Mouse (Mus musculus): ENCODE measurements around the gene Arhgap44. TPM values are rescaled to one million over a fixed set of nuclear protein-coding genes. Genes with fewer than 3 reads are reported as not detected.

The Arhgap44 gene
- polyA plus RNA-seq, 1 experiment from 2014 or later: 10.3 TPM

DNA sequence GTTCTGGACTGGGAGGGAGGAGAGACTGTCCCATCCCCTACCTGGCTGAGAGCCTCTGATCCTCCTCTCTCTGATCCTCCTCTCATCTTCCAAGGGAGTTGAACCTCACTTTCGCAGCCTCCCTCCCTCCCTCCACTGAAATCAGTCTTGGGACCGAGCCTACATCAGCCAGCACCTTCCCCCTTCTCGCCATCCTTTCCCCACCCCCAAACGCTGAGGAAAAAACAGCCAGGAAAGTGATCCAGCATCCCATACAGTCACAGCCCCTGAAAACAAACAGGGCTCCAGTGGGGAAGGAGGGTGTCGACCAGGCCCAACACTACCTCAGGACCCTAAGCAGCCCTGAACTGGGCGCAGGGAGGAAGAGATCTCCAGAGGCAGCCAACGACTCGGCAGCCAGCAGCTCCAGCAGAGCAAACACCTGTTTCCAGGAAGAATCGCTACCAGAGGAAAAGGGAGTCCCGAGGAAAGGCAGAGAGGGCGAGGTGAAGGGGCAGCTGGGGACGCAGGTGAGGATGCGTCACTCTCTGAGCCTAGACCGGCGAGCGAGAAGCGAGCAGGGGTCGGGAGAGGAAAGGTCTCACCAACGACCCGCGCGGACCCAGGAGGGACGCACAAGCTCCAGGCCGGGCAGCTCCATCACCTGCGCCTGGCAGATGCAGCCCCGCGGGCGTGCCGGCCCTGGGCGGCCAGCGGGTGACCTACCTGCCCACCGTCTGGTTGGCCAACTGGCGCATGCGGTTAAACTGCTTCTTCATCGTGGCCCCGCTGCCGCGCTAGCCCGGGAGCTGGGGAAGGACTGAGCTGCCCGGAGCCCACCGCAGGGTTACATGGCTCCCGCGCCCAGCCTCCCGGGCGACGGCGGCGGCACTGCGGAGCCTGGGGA, 637 bp downstream of the Arhgap44 start:
- H3K27me3 ChIP-seq: 0 out of 2 replicates have a peak, but pooled peaks cover 10% of the 10 kb centered on the region
- under 1% methylated on average over 48 of the region's 49 CpGs for WGBS
- peak overlapping the region; percentile 84 for H3K4me3 ChIP-seq
- H3K9ac ChIP-seq: peak overlapping the region; percentile 92
- no peaks in the 10 kb centered on the region for H3K9me3 ChIP-seq
- no peaks in the 10 kb centered on the region for H3K36me3 ChIP-seq
- H3K27ac ChIP-seq (replicated peaks): peak overlapping the region; percentile 80
- peaks cover 25% of the 10 kb centered on the region for H3K4me1 ChIP-seq (replicated peaks)
- peak; percentile 83 for ATAC-seq (ENCODE audit: low read depth)
- peak overlapping the region; percentile 84 for H3K4me2 ChIP-seq

DNA sequence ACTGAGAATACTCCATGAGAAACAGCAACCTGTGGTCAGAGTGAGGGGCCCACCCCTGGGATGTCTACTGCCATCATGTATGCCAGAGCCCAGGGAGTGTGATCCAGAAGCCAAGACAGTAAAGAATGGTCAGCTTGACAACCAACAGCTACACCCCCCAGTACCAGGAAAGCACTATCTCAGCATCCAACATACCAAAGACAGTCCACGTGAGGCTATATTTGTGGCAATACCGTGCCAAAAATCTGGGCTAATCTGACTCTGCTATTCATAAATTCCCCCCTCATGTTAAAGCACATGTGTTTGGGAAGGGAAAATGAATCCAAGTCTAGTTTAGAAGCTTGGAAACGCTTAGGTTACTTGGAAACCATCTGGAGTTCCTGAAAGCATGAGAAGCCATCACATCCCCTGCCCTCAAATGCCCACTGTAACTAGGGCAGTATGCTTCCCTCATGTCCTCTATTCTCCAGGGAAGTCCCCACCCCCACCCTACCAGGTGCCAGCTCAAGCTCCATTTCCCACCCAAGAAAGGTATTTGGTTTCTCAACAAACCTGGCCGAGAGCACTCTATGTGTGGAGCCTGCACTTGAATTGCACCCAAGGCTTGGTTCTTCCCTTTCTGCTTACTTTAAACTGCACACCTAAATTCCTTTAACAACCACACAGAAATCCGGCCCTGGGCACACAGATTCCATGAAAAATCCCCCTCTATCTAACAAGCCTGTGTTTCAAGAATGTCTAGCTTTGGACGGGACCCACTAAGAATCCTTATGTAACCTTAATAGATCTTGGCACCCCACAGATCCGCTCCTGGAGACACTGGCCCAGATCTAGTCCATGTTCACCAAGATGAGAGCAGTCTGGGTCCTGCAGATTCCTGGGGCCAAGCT, 1.5 kb downstream of the Arhgap44 start:
- Histone ChIP-seq H3K4me1 (replicated peaks) (peaks cover 25% of the 10 kb centered on the region), H3K4me3 (peak overlapping the region; percentile 84), H3K9ac (peak overlapping the region; percentile 92), H3K4me2 (peak overlapping the region; percentile 84), H3K36me3 (no peaks in the 10 kb centered on the region), H3K27me3 (0 out of 2 replicates have a peak, but pooled peaks cover 10% of the 10 kb centered on the region), H3K9me3 (no peaks in the 10 kb centered on the region), H3K27ac (replicated peaks) (no peak overlapping the region)
- 62% methylated on average over 7 of the region's 7 CpGs for WGBS
- 0 out of 2 replicates have a peak, but pooled peaks have one; percentile 8 for ATAC-seq (ENCODE audit: low read depth)

DNA sequence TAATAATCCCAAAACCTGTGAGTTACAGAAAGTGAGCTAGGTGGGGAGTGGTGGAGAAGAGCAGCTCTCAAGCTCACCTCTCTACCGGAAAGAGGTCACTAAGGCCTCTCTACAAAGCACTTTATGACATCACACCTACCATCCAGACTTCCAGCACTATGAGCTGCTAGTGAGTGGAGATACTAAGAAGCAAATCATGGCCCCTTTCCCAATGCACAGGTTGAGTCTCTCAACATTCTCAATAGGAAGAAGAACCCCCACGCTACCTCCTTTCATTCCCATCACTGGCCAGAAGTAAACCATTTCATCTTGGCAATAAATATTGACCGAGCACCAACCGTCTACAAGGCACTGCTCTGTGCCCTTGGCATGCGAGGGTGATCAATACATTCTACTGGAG, 3.0 kb downstream of the Arhgap44 start, which contains the start of gene 1700086D15Rik:
Gene 1700086D15Rik, minus strand, starts transcription at position 101 of the 400 bp plus-strand sequence.
- peaks cover 25% of the 10 kb centered on the region for H3K4me1 ChIP-seq (replicated peaks)
- H3K9ac ChIP-seq: no peak within 1 kb of the TSS
- no peak for ATAC-seq (ENCODE audit: low read depth)
- H3K36me3 ChIP-seq: no peaks in the 10 kb centered on the region
- 93% methylated on average over 5 of the region's 5 CpGs for WGBS
- no peak within 1 kb of the TSS for H3K4me2 ChIP-seq
- no peak within 1 kb of the TSS for H3K27ac ChIP-seq (replicated peaks)
- 0 out of 2 replicates have a peak, but pooled peaks cover 10% of the 10 kb centered on the region for H3K27me3 ChIP-seq
- no peaks in the 10 kb centered on the region for H3K9me3 ChIP-seq
- H3K4me3 ChIP-seq: no peak within 1 kb of the TSS

DNA sequence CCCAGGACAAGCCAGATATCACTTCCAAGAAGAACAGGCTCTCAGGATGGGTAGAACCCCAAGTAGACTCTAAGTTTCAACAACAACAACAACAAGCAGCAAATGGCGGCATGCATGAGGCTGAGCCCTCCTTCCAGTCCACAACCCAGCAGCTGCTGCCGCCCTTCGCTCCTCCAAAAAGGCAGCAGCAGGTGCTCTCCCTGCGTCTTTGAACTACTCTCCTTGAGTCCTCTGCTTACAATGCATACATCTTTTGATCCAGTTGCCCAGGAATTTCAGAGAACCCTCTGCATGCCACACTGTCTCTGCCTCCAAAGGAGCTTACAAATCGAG, 4.1 kb downstream of the Arhgap44 start:
- Histone ChIP-seq H3K9me3 (no peaks in the 10 kb centered on the region), H3K36me3 (no peaks in the 10 kb centered on the region), H3K4me3 (no peak overlapping the region), H3K27me3 (0 out of 2 replicates have a peak, but pooled peaks cover 10% of the 10 kb centered on the region), H3K9ac (no peak overlapping the region), H3K4me2 (no peak overlapping the region), H3K4me1 (replicated peaks) (peaks cover 25% of the 10 kb centered on the region), H3K27ac (replicated peaks) (no peak overlapping the region)
- 90% methylated on average over 5 of the region's 5 CpGs for WGBS
- no peak for ATAC-seq (ENCODE audit: low read depth)

DNA sequence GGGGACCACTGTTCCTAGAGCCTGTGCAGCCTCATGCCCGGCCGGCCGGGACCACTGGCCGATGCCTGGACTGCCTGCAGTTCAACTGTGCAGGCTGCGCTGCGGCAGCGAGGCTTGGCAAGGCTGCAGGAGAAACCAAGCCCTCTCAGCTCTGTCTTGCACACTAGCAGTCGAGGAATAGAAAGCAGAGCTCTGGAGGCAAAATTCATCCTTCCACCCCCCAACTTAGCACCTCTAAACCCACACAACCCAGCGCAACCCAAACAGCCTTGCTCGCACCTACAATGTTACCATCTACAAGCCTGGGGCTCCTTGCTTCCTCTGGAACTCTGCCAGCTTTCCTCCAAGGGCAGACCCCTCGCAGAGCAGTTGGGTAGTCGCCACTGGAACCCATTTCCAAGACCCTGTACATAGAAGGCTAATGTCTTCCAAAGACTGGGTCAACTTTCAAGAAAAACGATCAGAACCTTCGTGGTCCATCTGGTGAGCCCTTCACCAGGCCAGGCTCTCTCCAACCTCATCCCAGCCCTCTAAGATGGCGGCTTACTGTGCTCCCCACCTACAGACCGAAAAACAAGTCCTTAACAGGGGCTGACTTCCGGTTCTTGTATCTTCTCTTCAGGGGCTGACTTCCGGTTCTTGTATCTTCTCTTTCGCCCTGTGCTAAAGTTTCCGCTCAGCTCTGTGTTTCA, 4.6 kb downstream of the Arhgap44 start:
- H3K27me3 ChIP-seq: 0 out of 2 replicates have a peak, but pooled peaks cover 10% of the 10 kb centered on the region
- no peak overlapping the region for H3K4me2 ChIP-seq
- peaks cover 25% of the 10 kb centered on the region for H3K4me1 ChIP-seq (replicated peaks)
- no peak overlapping the region for H3K27ac ChIP-seq (replicated peaks)
- no peak overlapping the region for H3K9ac ChIP-seq
- no peak for ATAC-seq (ENCODE audit: low read depth)
- no peak overlapping the region for H3K4me3 ChIP-seq
- no peaks in the 10 kb centered on the region for H3K9me3 ChIP-seq
- H3K36me3 ChIP-seq: no peaks in the 10 kb centered on the region
- WGBS: 93% methylated on average over 20 of the region's 20 CpGs

DNA sequence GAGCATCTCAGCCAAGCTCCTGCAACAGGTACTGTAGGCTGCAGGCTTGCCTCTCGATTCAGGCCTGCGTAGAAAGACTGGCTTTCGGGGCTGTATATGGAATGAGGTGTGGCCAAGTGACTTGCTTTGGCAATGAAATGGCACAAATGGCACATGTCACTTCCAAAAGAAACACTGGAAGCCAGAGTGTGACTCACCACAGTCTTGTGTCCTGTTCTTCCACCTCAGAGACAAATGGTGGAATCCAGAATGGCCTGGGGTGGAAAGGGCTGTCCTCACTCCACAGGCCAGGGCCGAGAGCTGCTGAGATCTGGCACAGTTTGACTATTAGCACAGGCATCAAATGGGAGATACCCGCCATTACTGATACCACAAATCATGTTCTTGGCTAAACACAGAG, 9.8 kb downstream of the Arhgap44 start:
- no peaks in the 10 kb centered on the region for H3K27me3 ChIP-seq
- no peaks in the 10 kb centered on the region for H3K36me3 ChIP-seq
- 81% methylated on average over 5 of the region's 5 CpGs for WGBS
- no peak for ATAC-seq (ENCODE audit: low read depth)
- no peak overlapping the region for H3K4me2 ChIP-seq
- H3K27ac ChIP-seq (replicated peaks): no peak overlapping the region
- peaks cover 8% of the 10 kb centered on the region; the same call in 1 of the 2 replicates for H3K4me1 ChIP-seq (replicated peaks)
- H3K9me3 ChIP-seq: no peaks in the 10 kb centered on the region
- H3K4me3 ChIP-seq: no peak overlapping the region
- H3K9ac ChIP-seq: no peak overlapping the region

DNA sequence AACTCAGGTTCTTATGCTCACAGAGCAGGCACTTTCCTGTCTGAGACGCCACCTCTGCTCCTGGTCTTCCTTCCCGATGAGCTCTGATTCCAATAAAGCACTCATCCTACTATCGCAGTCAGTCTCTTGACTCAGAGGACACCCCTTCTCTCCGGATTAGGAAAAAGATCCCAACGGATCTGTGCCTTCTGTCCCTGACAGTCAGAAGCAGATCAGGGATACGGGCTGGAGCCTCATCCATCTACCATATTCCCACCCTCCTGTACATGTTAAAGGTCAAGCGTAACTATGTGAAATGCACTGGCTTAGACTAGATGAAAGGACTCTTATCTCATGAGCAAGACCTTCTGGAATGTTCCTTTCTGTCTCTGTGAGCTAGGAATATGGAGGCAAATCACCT, 14.3 kb downstream of the Arhgap44 start:
- H3K4me3 ChIP-seq: no peak overlapping the region
- H3K36me3 ChIP-seq: no peaks in the 10 kb centered on the region
- no peak overlapping the region for H3K9ac ChIP-seq
- H3K27ac ChIP-seq (replicated peaks): no peak overlapping the region
- ATAC-seq (ENCODE audit: low read depth): no peak
- H3K9me3 ChIP-seq: no peaks in the 10 kb centered on the region
- no peaks in the 10 kb centered on the region for H3K27me3 ChIP-seq
- WGBS: 91% methylated on average over 7 of the region's 7 CpGs
- no peaks in the 10 kb centered on the region for H3K4me1 ChIP-seq (replicated peaks)
- no peak overlapping the region for H3K4me2 ChIP-seq

DNA sequence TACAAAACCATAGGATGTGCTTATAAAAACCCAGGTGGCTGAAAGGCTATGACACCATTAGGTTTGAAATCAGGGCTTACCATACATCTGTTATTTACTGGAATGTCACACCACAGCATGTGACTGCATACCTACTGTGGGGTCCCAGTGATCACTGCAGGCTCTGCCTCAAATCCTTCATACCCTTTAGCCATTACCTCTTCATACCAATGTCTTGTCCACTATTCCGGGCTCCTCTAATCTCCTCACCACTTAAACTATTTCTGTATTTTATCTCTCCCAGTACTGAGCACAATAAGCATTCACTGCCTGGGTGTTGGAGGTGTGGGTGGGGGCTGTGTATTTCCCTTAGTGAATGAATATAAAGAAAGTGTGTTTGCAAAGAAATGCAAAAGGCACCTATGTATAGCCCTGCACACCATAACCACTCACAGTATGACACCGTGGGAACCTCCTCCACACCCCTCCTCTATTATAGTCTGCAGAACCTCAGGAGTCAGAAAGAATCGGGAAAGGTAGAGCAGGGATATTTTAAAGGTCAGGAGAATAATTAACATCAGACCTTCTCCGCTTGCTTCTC, 19.8 kb downstream of the Arhgap44 start:
- H3K27ac ChIP-seq (replicated peaks): no peak overlapping the region
- no peak for ATAC-seq (ENCODE audit: low read depth)
- WGBS: 81% methylated on average over 4 of the region's 4 CpGs
- H3K4me2 ChIP-seq: no peak overlapping the region
- no peak overlapping the region for H3K4me3 ChIP-seq
- no peaks in the 10 kb centered on the region for H3K4me1 ChIP-seq (replicated peaks)
- H3K9me3 ChIP-seq: no peaks in the 10 kb centered on the region
- no peak overlapping the region for H3K9ac ChIP-seq
- no peaks in the 10 kb centered on the region for H3K36me3 ChIP-seq
- no peaks in the 10 kb centered on the region for H3K27me3 ChIP-seq

DNA sequence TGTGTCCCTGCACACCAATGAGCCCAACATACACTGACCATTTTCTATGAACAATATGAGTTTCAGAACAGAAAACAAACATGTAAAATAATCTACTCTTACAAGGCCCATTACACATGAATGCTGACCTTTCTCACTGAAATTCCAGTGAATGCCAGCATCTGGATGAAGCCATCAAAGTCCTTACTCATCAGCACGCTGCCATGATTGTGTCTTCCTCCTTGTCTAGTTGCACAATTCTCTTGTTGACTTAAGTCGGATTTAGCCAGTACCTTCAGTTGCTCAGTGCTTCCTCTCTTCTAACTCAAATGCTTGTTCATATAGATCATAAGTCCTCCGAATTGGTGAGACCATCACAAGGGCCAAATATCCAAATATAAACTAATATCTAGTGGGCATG, 23.7 kb downstream of the Arhgap44 start:
- WGBS: 91% methylated on average over 3 of the region's 3 CpGs
- no peak for ATAC-seq (ENCODE audit: low read depth)
- peaks cover 5% of the 10 kb centered on the region for H3K4me1 ChIP-seq (replicated peaks)

DNA sequence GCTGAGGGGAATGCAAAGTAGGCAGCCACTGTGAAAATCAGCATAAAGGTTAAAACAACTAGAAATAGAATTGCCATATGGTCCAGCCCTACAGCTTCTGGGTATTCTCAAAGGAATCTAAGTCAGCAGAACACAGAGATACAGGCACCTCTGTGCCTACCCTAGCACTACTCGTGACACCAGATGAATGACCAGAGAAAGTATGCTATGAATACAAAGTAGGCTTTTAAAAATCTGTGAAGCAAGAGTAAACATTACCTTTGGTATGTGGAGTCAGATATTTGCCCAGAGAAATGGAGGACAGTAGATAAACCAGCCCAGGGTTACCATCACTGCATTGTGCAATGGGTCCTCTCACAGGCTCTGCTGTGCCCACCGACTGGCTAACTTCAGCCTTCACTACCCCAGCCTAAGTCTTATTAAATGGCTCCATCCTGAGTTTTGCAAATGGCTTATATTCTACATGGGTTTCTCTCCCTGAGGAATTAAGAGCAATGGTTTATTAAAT, 25.6 kb downstream of the Arhgap44 start:
- Histone ChIP-seq H3K9ac (no peak overlapping the region), H3K27ac (replicated peaks) (no peak overlapping the region), H3K4me3 (no peak overlapping the region), H3K4me1 (replicated peaks) (peaks cover 5% of the 10 kb centered on the region), H3K4me2 (no peak overlapping the region), H3K27me3 (no peaks in the 10 kb centered on the region), H3K36me3 (no peaks in the 10 kb centered on the region), H3K9me3 (no peaks in the 10 kb centered on the region)
- 60% methylated on average over 2 of the region's 2 CpGs for WGBS
- no peak for ATAC-seq (ENCODE audit: low read depth)

More for the DNA sequence above, 23.7 kb downstream of the Arhgap44 start:
- Histone ChIP-seq H3K4me3 (no peak overlapping the region), H3K36me3 (no peaks in the 10 kb centered on the region), H3K27me3 (no peaks in the 10 kb centered on the region), H3K9ac (no peak overlapping the region), H3K4me2 (no peak overlapping the region), H3K27ac (replicated peaks) (no peak overlapping the region), H3K9me3 (no peaks in the 10 kb centered on the region)

DNA sequence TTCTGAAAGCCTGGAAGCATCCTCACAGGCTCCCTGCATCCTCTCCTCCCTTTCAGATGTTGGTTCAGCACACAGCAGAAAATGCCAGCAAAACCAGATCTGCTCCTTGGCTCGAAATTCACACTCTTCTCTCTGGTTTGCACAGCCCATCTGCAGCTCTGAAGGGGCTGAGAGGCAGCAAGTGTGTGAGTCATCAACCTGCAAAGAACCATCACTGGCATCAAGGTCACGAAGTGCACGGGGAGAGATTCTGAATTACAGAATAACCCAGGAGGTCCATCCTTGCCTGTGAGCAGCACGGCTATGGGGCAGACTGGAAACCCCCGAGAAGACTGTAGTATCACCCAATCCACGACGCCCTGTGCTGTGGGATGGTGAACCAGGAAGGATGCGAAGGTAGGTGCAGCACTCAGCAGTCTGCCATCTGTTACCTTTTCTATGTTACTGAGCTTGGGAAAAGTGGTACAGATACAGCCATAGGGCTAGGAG, 27.5 kb downstream of the Arhgap44 start:
- peaks cover 5% of the 10 kb centered on the region for H3K4me1 ChIP-seq (replicated peaks)
- 0 out of 2 replicates have a peak, but pooled peaks cover 4% of the 10 kb centered on the region for H3K36me3 ChIP-seq
- H3K4me3 ChIP-seq: no peak overlapping the region
- no peak overlapping the region for H3K27ac ChIP-seq (replicated peaks)
- no peaks in the 10 kb centered on the region for H3K27me3 ChIP-seq
- H3K4me2 ChIP-seq: no peak overlapping the region
- no peak for ATAC-seq (ENCODE audit: low read depth)
- H3K9ac ChIP-seq: no peak overlapping the region
- WGBS: 88% methylated on average over 8 of the region's 8 CpGs
- no peaks in the 10 kb centered on the region for H3K9me3 ChIP-seq

Data from neural tube, embryonic 13.5 days (tissue).